Mouse (Mus musculus): Measurements from ENCODE around the gene Srl.

GRCm38 (mm10) chr16:4439302-4440066, 102.1 kb downstream of the Srl start:
- TF ChIP-seq GATA1 (IDR thresholded peaks at IDR 0.05; ENCODE audit: borderline replicate concordance, low read length) (no peak), FLI1 (IDR thresholded peaks at IDR 0.05; ENCODE audit: low read length) (no peak)

Measured in megakaryocyte, embryonic 14.5 days (primary cell).